Mouse (Mus musculus) kidney, postnatal 0 days (tissue): ENCODE measurements at regions not wholly inside any gene's neighbourhood (a gene's known extent, or its start where the extent isn't known, plus 50 kb on each side); places are given as distances from the start of the nearest gene placed in this dataset.

Experiments
- ATAC-seq: fragments of 200-750 bp; cut with Nextera tagmentation; replicated peaks from 2 replicates; pipeline ENCODE4 v1.8.0; 2017; ENCODE audit warnings: low read depth, moderate number of reproducible peaks, moderate TSS enrichment, moderate library complexity; ENCODE audit not compliant: low FRiP score
- DNase-seq: peaks from one replicate; pipeline ENCODE4 v3.0.0-alpha.2; 2016; ENCODE audit warnings: low spot score
- H3K27ac ChIP-seq: fragments of 300-500 bp; sonication (generic); 2 replicates; pipeline ENCODE4 v1.5.1; 2014; ENCODE audit warnings: mild to moderate bottlenecking
- H3K27me3 ChIP-seq: fragments of 300-500 bp; sonication (generic); 2 replicates; pipeline ENCODE4 v1.6.1; 2014; ENCODE audit warnings: low read length, mixed read lengths; ENCODE audit not compliant: insufficient read depth
- H3K36me3 ChIP-seq: fragments of 300-500 bp; sonication (generic); 2 replicates; pipeline ENCODE4 v1.6.1; 2014; ENCODE audit warnings: low read length, mixed read lengths; ENCODE audit not compliant: insufficient read depth
- H3K4me1 ChIP-seq: fragments of 300-500 bp; sonication (generic); replicated peaks from 2 replicates; pipeline ENCODE4 v1.6.1; 2014; ENCODE audit warnings: antibody characterized with exemption, low read length, mixed read lengths; ENCODE audit not compliant: insufficient read depth
- H3K4me2 ChIP-seq: fragments of 300-500 bp; sonication (generic); 2 replicates; pipeline ENCODE4 v1.6.1; 2014; ENCODE audit warnings: mild to moderate bottlenecking, low read length, moderate library complexity, mixed read lengths
- H3K4me3 ChIP-seq: fragments of 300-500 bp; sonication (generic); replicated peaks from 2 replicates; pipeline ENCODE4 v1.5.1; 2014; ENCODE audit warnings: low read depth, low read length
- H3K9ac ChIP-seq: fragments of 300-500 bp; sonication (generic); 2 replicates; pipeline ENCODE4 v1.6.1; 2014; ENCODE audit warnings: low read depth, low read length
- H3K9me3 ChIP-seq: fragments of 300-500 bp; sonication (generic); replicated peaks from 2 replicates; pipeline ENCODE4 v1.6.1; 2016; ENCODE audit warnings: low read length, inconsistent platforms, mixed read lengths
- CTCF ChIP-seq: IDR thresholded peaks from 2 replicates; pipeline ENCODE4 v1.5.1; 2016; ENCODE audit warnings: antibody characterized with exemption, low read depth, mild to moderate bottlenecking, moderate library complexity
- WGBS: fragments of 180-500 bp; shearing (Covaris S2); extraction: QIAGEN DNeasy Blood & Tissue Kit; methylation state at CpG from one replicate; pipeline ENCODE4 v1.1.7; 2014; 5-methylcytosine and 5-hydroxymethylcytosine counted together

GRCm38 (mm10) chr1:90481708-90482107 is 121.1 kb upstream of the Cops8 start:
- Histone ChIP-seq H3K4me1 (peaks cover 12% of the 10 kb centered on the region; the same call in 1 of the 2 replicates), H3K4me3 (no peak overlapping the region), H3K4me2 (no peak overlapping the region), H3K36me3 (no peaks in the 10 kb centered on the region), H3K9ac (no peak overlapping the region), H3K27ac (no peak overlapping the region), H3K9me3 (no peaks in the 10 kb centered on the region), H3K27me3 (no peaks in the 10 kb centered on the region)
- peak; percentile 82 for DNase-seq
- TF ChIP-seq CTCF = no peak
- WGBS = 48% methylated on average over 5 of the region's 5 CpGs
- ATAC-seq = no peak

- no peak overlapping the region for H3K27ac ChIP-seq
- no peak for TF ChIP-seq CTCF
- ATAC-seq = no peak
- H3K4me1 ChIP-seq = 0 out of 2 replicates have a peak, but pooled peaks cover 3% of the 10 kb centered on the region
- 68% methylated on average over 11 of the region's 11 CpGs for WGBS
- peak; percentile 67 for DNase-seq
- H3K9ac ChIP-seq = no peak overlapping the region
- no peaks in the 10 kb centered on the region for H3K27me3 ChIP-seq
- no peak overlapping the region for H3K4me3 ChIP-seq
- H3K9me3 ChIP-seq = no peaks in the 10 kb centered on the region
- no peaks in the 10 kb centered on the region for H3K36me3 ChIP-seq
- no peak overlapping the region for H3K4me2 ChIP-seq
These were observed 116.4 kb upstream of the Cops8 start for GRCm38 (mm10) chr1:90486349-90486839.

GRCm38 (mm10) chr1:90487886-90488285 is 114.9 kb upstream of the Cops8 start:
- Histone ChIP-seq H3K27me3 (no peaks in the 10 kb centered on the region), H3K27ac (no peak overlapping the region), H3K4me3 (no peak overlapping the region), H3K9me3 (no peaks in the 10 kb centered on the region), H3K4me1 (no peaks in the 10 kb centered on the region), H3K36me3 (no peaks in the 10 kb centered on the region), H3K9ac (no peak overlapping the region), H3K4me2 (no peak overlapping the region)
- WGBS = 83% methylated on average over 2 of the region's 2 CpGs
- DNase-seq (no peak), ATAC-seq (no peak)
- TF ChIP-seq CTCF = no peak

- Histone ChIP-seq H3K4me1 (no peaks in the 10 kb centered on the region), H3K27ac (no peak overlapping the region), H3K9me3 (no peaks in the 10 kb centered on the region), H3K4me2 (no peak overlapping the region), H3K36me3 (no peaks in the 10 kb centered on the region), H3K4me3 (no peak overlapping the region), H3K27me3 (no peaks in the 10 kb centered on the region), H3K9ac (no peak overlapping the region)
- DNase-seq (no peak), ATAC-seq (no peak)
- TF ChIP-seq CTCF = no peak
- WGBS = 96% methylated on average over 2 of the region's 2 CpGs
These were observed 113.8 kb upstream of the Cops8 start for GRCm38 (mm10) chr1:90488991-90489390.

- H3K27me3 ChIP-seq = no peaks in the 10 kb centered on the region
- H3K4me1 ChIP-seq = no peaks in the 10 kb centered on the region
- no peak overlapping the region for H3K4me2 ChIP-seq
- no peaks in the 10 kb centered on the region for H3K36me3 ChIP-seq
- no peak overlapping the region for H3K4me3 ChIP-seq
- 68% methylated on average over 10 of the region's 10 CpGs for WGBS
- H3K9me3 ChIP-seq = no peaks in the 10 kb centered on the region
- DNase-seq (no peak), ATAC-seq (no peak)
- no peak overlapping the region for H3K27ac ChIP-seq
- TF ChIP-seq CTCF = no peak
- no peak overlapping the region for H3K9ac ChIP-seq
These were observed 112.4 kb upstream of the Cops8 start for GRCm38 (mm10) chr1:90490335-90490734.

GRCm38 (mm10) chr1:90493481-90493880 is 109.3 kb upstream of the Cops8 start:
- H3K9ac ChIP-seq = no peak overlapping the region
- H3K27ac ChIP-seq = no peak overlapping the region
- DNase-seq = no peak

GRCm38 (mm10) chr1:90495174-90495573 is 107.6 kb upstream of the Cops8 start:
- Histone ChIP-seq H3K4me3 (no peak overlapping the region), H3K4me2 (no peak overlapping the region), H3K4me1 (no peaks in the 10 kb centered on the region), H3K9me3 (no peaks in the 10 kb centered on the region; the same call in 1 of the 2 replicates), H3K36me3 (no peaks in the 10 kb centered on the region), H3K27ac (no peak overlapping the region), H3K27me3 (no peaks in the 10 kb centered on the region), H3K9ac (no peak overlapping the region)
- TF ChIP-seq CTCF = no peak
- DNase-seq (no peak), ATAC-seq (no peak)
- 78% methylated on average over 9 of the region's 9 CpGs for WGBS

More at GRCm38 (mm10) chr1:90493481-90493880, 109.3 kb upstream of the Cops8 start:
- no peaks in the 10 kb centered on the region for H3K36me3 ChIP-seq
- ATAC-seq = no peak
- no peak overlapping the region for H3K4me3 ChIP-seq
- no peak overlapping the region for H3K4me2 ChIP-seq
- no peaks in the 10 kb centered on the region for H3K4me1 ChIP-seq
- H3K27me3 ChIP-seq = no peaks in the 10 kb centered on the region
- no peaks in the 10 kb centered on the region for H3K9me3 ChIP-seq
- WGBS = 39% methylated on average over 7 of the region's 7 CpGs
- no peak for TF ChIP-seq CTCF
